Mouse (Mus musculus): ENCODE results near the gene Mettl26.

Gene Mettl26

GRCm38 (mm10) chr17:25874721-25875170, at the start of gene Mettl26:
Mettl26 (plus strand) TSS chr17:25875074.
- DNase-seq (ENCODE audit: low spot score in 2 of 2): peak; percentile 81 to 100

- DNase-seq (ENCODE audit: low spot score in 2 of 2): no peak
These were observed 49.6 kb upstream of the Mettl26 start for GRCm38 (mm10) chr17:25825311-25825710.

- DNase-seq (ENCODE audit: low spot score in 2 of 2): no peak
These were observed 48.8 kb upstream of the Mettl26 start for GRCm38 (mm10) chr17:25825984-25826570.

GRCm38 (mm10) chr17:25827011-25827410, 47.9 kb upstream of the Mettl26 start:
- DNase-seq (ENCODE audit: low spot score in 2 of 2): no peak

GRCm38 (mm10) chr17:25827546-25828222, 47.2 kb upstream of the Mettl26 start:
- DNase-seq (ENCODE audit: low spot score in 2 of 2): no peak

- DNase-seq (ENCODE audit: low spot score in 2 of 2): no peak
These were observed 46.7 kb upstream of the Mettl26 start for GRCm38 (mm10) chr17:25828223-25828594.

GRCm38 (mm10) chr17:25828712-25829557, 45.9 kb upstream of the Mettl26 start, which contains the start of gene Jmjd8:
Jmjd8 (plus strand) TSS chr17:25828867.
- peak in 1 of 2 experiments; percentile 84 for DNase-seq (ENCODE audit: low spot score in 2 of 2)

GRCm38 (mm10) chr17:25829558-25830017, 45.3 kb upstream of the Mettl26 start:
- DNase-seq (ENCODE audit: low spot score in 2 of 2): no peak

- no peak for DNase-seq (ENCODE audit: low spot score in 2 of 2)
These were observed 44.6 kb upstream of the Mettl26 start for GRCm38 (mm10) chr17:25830200-25830753.

- no peak for DNase-seq (ENCODE audit: low spot score in 2 of 2)
These were observed 44.0 kb upstream of the Mettl26 start for GRCm38 (mm10) chr17:25830806-25831431.

- DNase-seq (ENCODE audit: low spot score in 2 of 2): no peak
These were observed 43.2 kb upstream of the Mettl26 start for GRCm38 (mm10) chr17:25831451-25832281.

- peak; percentile 98 to 99 for DNase-seq (ENCODE audit: low spot score in 2 of 2)
These were observed 42.2 kb upstream of the Mettl26 start for GRCm38 (mm10) chr17:25832436-25833290.

- DNase-seq (ENCODE audit: low spot score in 2 of 2): peak in 1 of 2 experiments; percentile 86
These were observed 41.6 kb upstream of the Mettl26 start, which contains the start of gene Stub1 for GRCm38 (mm10) chr17:25833291-25833663. Stub1 (minus strand) TSS chr17:25833404.

- no peak for DNase-seq (ENCODE audit: low spot score in 2 of 2)
These were observed 40.8 kb upstream of the Mettl26 start for GRCm38 (mm10) chr17:25833961-25834594.

GRCm38 (mm10) chr17:25834595-25835222, 40.2 kb upstream of the Mettl26 start:
- no peak for DNase-seq (ENCODE audit: low spot score in 2 of 2)

GRCm38 (mm10) chr17:25835301-25835700, 39.6 kb upstream of the Mettl26 start:
- DNase-seq (ENCODE audit: low spot score in 2 of 2): no peak

GRCm38 (mm10) chr17:25835816-25836215, 39.1 kb upstream of the Mettl26 start:
- no peak for DNase-seq (ENCODE audit: low spot score in 2 of 2)

- DNase-seq (ENCODE audit: low spot score in 2 of 2): no peak
These were observed 38.3 kb upstream of the Mettl26 start for GRCm38 (mm10) chr17:25836397-25837075.
